Mouse (Mus musculus) bone marrow macrophage, adult 2 months (primary cell): ENCODE measurements around the gene Mkrn2os. TPM values are rescaled to one million over a fixed set of nuclear protein-coding genes. Genes with fewer than 3 reads are reported as not detected.
"Not testable (repeated sequence)": the region's sequence is repeated elsewhere in the genome, so short reads cannot be mapped to it uniquely, and the experiment has no call there.

Experiments
- H3K27ac ChIP-seq: 2 replicates; pipeline ENCODE4 v1.5.1; 2012; ENCODE audit warnings: low read depth, low read length; ENCODE audit not compliant: insufficient read depth
- H3K4me1 ChIP-seq: 2 replicates; pipeline ENCODE4 v1.6.1; 2012; ENCODE audit warnings: low read length; ENCODE audit not compliant: control insufficient read depth, insufficient read depth
- H3K4me3 ChIP-seq: 2 replicates; pipeline ENCODE4 v1.5.1; 2012; ENCODE audit warnings: mild to moderate bottlenecking, low read length, moderate library complexity; ENCODE audit not compliant: insufficient read depth
- CTCF ChIP-seq: IDR thresholded peaks from 2 replicates; pipeline ENCODE4 v1.5.1; 2012; ENCODE audit warnings: low read depth, mild to moderate bottlenecking, low read length, moderate library complexity
- POLR2A ChIP-seq: IDR thresholded peaks from 2 replicates; pipeline ENCODE4 v1.6.1; 2012; ENCODE audit warnings: mild to moderate bottlenecking, low read depth, low read length, borderline replicate concordance
- polyA plus RNA-seq: library from polyadenylated mRNA; stranded (reverse); fragments of >200 nt; gene quantifications from 2 replicates; pipeline ENCODE4 v1.2.4, GENCODE M21; 2012; ENCODE audit not compliant: missing spikeins, insufficient read depth, insufficient read length

Mkrn2os gene
- not detected in 2 replicates for polyA plus RNA-seq

- TF ChIP-seq POLR2A (no peak), CTCF (no peak)
- Histone ChIP-seq H3K4me3 (no peak within 1 kb of the TSS), H3K27ac (no peak within 1 kb of the TSS), H3K4me1 (no peaks in the 10 kb centered on the region)
Measured at GRCm38 (mm10) chr6:115592458-115592857, at the start of gene Mkrn2os. Gene Mkrn2os (minus strand): TSS chr6:115592576.

- not testable (repeated sequence) for H3K4me3 ChIP-seq, H3K27ac ChIP-seq, H3K4me1 ChIP-seq
Measured at GRCm38 (mm10) chr6:115638188-115638587, 45.8 kb upstream of the Mkrn2os start.

- Histone ChIP-seq H3K4me1 (no peaks in the 10 kb centered on the region), H3K27ac (no peak overlapping the region), H3K4me3 (no peak overlapping the region)
- TF ChIP-seq CTCF (no peak), POLR2A (no peak)
Measured at GRCm38 (mm10) chr6:115634015-115634414, 41.6 kb upstream of the Mkrn2os start.

GRCm38 (mm10) chr6:115631056-115631795 lies 38.9 kb upstream of the Mkrn2os start:
- no peak for TF ChIP-seq CTCF
- no peak for TF ChIP-seq POLR2A
- Histone ChIP-seq H3K27ac (no peak overlapping the region), H3K4me1 (no peaks in the 10 kb centered on the region), H3K4me3 (no peak overlapping the region)

GRCm38 (mm10) chr6:115626121-115626520 lies 33.7 kb upstream of the Mkrn2os start:
- Histone ChIP-seq H3K27ac (peak overlapping the region; percentile 60), H3K4me3 (peak overlapping the region; percentile 55), H3K4me1 (no peaks in the 10 kb centered on the region)
- TF ChIP-seq POLR2A (no peak), CTCF (no peak)

GRCm38 (mm10) chr6:115620942-115621341 lies 28.6 kb upstream of the Mkrn2os start:
- no peak overlapping the region for H3K27ac ChIP-seq
- H3K4me3 ChIP-seq = no peak overlapping the region
- H3K4me1 ChIP-seq = peaks cover 7% of the 10 kb centered on the region
- TF ChIP-seq POLR2A (no peak), CTCF (no peak)

- Histone ChIP-seq H3K4me1 (peaks cover 7% of the 10 kb centered on the region), H3K27ac (no peak overlapping the region), H3K4me3 (no peak overlapping the region)
- no peak for TF ChIP-seq CTCF
- no peak for TF ChIP-seq POLR2A
Measured at GRCm38 (mm10) chr6:115619818-115620217, 27.4 kb upstream of the Mkrn2os start.

GRCm38 (mm10) chr6:115615983-115616382 lies 23.6 kb upstream of the Mkrn2os start:
- TF ChIP-seq CTCF (no peak), POLR2A (no peak)
- peaks cover 12% of the 10 kb centered on the region for H3K4me1 ChIP-seq
- no peak overlapping the region for H3K27ac ChIP-seq
- no peak overlapping the region for H3K4me3 ChIP-seq

- Histone ChIP-seq H3K4me1 (peaks cover 5% of the 10 kb centered on the region; the same call in 1 of the 2 replicates), H3K27ac (no peak overlapping the region), H3K4me3 (no peak overlapping the region)
- TF ChIP-seq CTCF (no peak), POLR2A (no peak)
Measured at GRCm38 (mm10) chr6:115613793-115614192, 21.4 kb upstream of the Mkrn2os start.

GRCm38 (mm10) chr6:115610301-115610700 lies 17.9 kb upstream of the Mkrn2os start:
- no peak overlapping the region for H3K4me3 ChIP-seq
- H3K4me1 ChIP-seq = peaks cover 12% of the 10 kb centered on the region
- TF ChIP-seq CTCF (no peak), POLR2A (no peak)
- no peak overlapping the region for H3K27ac ChIP-seq

- no peak overlapping the region for H3K27ac ChIP-seq
- peaks cover 12% of the 10 kb centered on the region for H3K4me1 ChIP-seq
- TF ChIP-seq CTCF (no peak), POLR2A (no peak)
- no peak overlapping the region for H3K4me3 ChIP-seq
Measured at GRCm38 (mm10) chr6:115609121-115609520, 16.7 kb upstream of the Mkrn2os start.
